Mouse (Mus musculus) limb, embryonic 11.5 days (tissue): ENCODE measurements at regions not wholly inside any gene's neighbourhood (a gene's known extent, or its start where the extent isn't known, plus 50 kb on each side); places are given as distances from the start of the nearest gene placed in this dataset.
A peak's percentile ranks its signal among the peaks of the same experiment; 100 is the strongest.

Source experiments
- ATAC-seq: fragments of 200-750 bp; cut with Nextera tagmentation; 2 replicates; pipeline ENCODE4 v1.8.0; 2017; ENCODE audit warnings: low read depth; ENCODE audit not compliant: insufficient number of reproducible peaks, low FRiP score, low TSS enrichment
- DNase-seq: peaks from one replicate; pipeline ENCODE4 v3.0.0-alpha.2; 2015; ENCODE audit warnings: low spot score
- H3K27ac ChIP-seq: fragments of 300-500 bp; sonication (generic); replicated peaks from 2 replicates; pipeline ENCODE4 v1.5.1; 2014; ENCODE audit warnings: low read depth, mild to moderate bottlenecking, low read length
- H3K27me3 ChIP-seq: fragments of 300-500 bp; sonication (generic); 2 replicates; pipeline ENCODE4 v1.6.1; 2014; ENCODE audit warnings: mild to moderate bottlenecking, low read length, mixed read lengths; ENCODE audit not compliant: control insufficient read depth, insufficient read depth
- H3K36me3 ChIP-seq: fragments of 300-500 bp; sonication (generic); 2 replicates; pipeline ENCODE4 v1.6.1; 2014; ENCODE audit warnings: mild to moderate bottlenecking, low read length, moderate library complexity, mixed read lengths; ENCODE audit not compliant: control insufficient read depth, insufficient read depth
- H3K4me1 ChIP-seq: fragments of 300-500 bp; sonication (generic); 2 replicates; pipeline ENCODE4 v1.6.1; 2014; ENCODE audit warnings: low read length, mixed read lengths; ENCODE audit not compliant: control insufficient read depth, insufficient read depth
- H3K4me2 ChIP-seq: fragments of 300-500 bp; sonication (generic); 2 replicates; pipeline ENCODE4 v1.6.1; 2014; ENCODE audit warnings: low read depth, mild to moderate bottlenecking, moderate library complexity; ENCODE audit not compliant: severe bottlenecking
- H3K4me3 ChIP-seq: fragments of 300-500 bp; sonication (generic); 2 replicates; pipeline ENCODE4 v1.5.1; 2014; ENCODE audit warnings: low read depth, low read length
- H3K9ac ChIP-seq: fragments of 300-500 bp; sonication (generic); 2 replicates; pipeline ENCODE4 v1.6.1; 2014; ENCODE audit warnings: mild to moderate bottlenecking, low read length
- H3K9me3 ChIP-seq: fragments of 300-500 bp; sonication (generic); 2 replicates; pipeline ENCODE4 v1.6.1; 2016; ENCODE audit warnings: low read length; ENCODE audit not compliant: control insufficient read depth
- WGBS: fragments of 180-500 bp; shearing (Covaris S2); extraction: QIAGEN DNeasy Blood & Tissue Kit; methylation state at CpG from one replicate; pipeline ENCODE4 v1.1.7; 2014; 5-methylcytosine and 5-hydroxymethylcytosine counted together

- no peak for ATAC-seq
- 54% methylated on average over 2 of the region's 2 CpGs for WGBS
Measured at GRCm38 (mm10) chr5:69707099-69707498, 115.0 kb upstream of the Gnpda2 start.

DNA sequence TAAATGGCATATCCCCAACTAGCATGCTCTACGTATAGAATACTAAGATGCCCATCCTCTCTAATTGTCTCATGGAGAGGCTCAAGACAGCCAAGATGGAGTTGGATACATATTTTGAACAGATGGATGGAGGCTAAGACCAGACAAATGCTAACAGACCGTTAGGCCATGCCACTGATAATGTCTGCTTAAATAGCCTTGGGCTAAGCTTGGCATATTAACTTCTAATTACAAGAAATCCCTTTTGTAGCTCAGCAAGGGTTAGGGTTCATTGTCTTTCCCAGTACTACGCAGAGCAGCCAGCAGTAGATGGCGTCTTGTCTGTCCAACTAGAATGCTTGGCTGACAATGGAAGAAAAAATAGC lies 113.0 kb upstream of the Gnpda2 start:
- no peak overlapping the region for H3K27ac ChIP-seq
- H3K4me2 ChIP-seq: no peak overlapping the region
- ATAC-seq (no peak), DNase-seq (no peak)
- H3K9ac ChIP-seq: no peak overlapping the region
- H3K9me3 ChIP-seq: no peaks in the 10 kb centered on the region
- no peaks in the 10 kb centered on the region for H3K36me3 ChIP-seq
- no peaks in the 10 kb centered on the region for H3K4me1 ChIP-seq
- H3K4me3 ChIP-seq: no peak overlapping the region
- 82% methylated on average over 4 of the region's 4 CpGs for WGBS
- no peaks in the 10 kb centered on the region for H3K27me3 ChIP-seq

More at GRCm38 (mm10) chr5:69707099-69707498, 115.0 kb upstream of the Gnpda2 start:
- Histone ChIP-seq H3K9me3 (no peaks in the 10 kb centered on the region), H3K4me2 (no peak overlapping the region), H3K4me1 (no peaks in the 10 kb centered on the region), H3K4me3 (no peak overlapping the region), H3K27me3 (no peaks in the 10 kb centered on the region), H3K36me3 (no peaks in the 10 kb centered on the region), H3K9ac (no peak overlapping the region), H3K27ac (no peak overlapping the region)
- no peak for DNase-seq

- DNase-seq (no peak), ATAC-seq (no peak)
- Histone ChIP-seq H3K36me3 (no peaks in the 10 kb centered on the region), H3K9ac (no peak overlapping the region), H3K4me1 (no peaks in the 10 kb centered on the region), H3K9me3 (no peaks in the 10 kb centered on the region), H3K27ac (no peak overlapping the region), H3K27me3 (no peaks in the 10 kb centered on the region), H3K4me3 (no peak overlapping the region), H3K4me2 (no peak overlapping the region)
- 80% methylated on average over 2 of the region's 2 CpGs for WGBS
Measured at GRCm38 (mm10) chr5:69704261-69705167, 112.4 kb upstream of the Gnpda2 start.

- H3K4me3 ChIP-seq: no peak overlapping the region
- H3K9ac ChIP-seq: no peak overlapping the region
- H3K9me3 ChIP-seq: no peaks in the 10 kb centered on the region
- DNase-seq (peak; percentile 22), ATAC-seq (no peak)
- no peaks in the 10 kb centered on the region for H3K36me3 ChIP-seq
- H3K27ac ChIP-seq: no peak overlapping the region
- H3K4me2 ChIP-seq: no peak overlapping the region
- no peaks in the 10 kb centered on the region for H3K4me1 ChIP-seq
- WGBS: 40% methylated on average over 3 of the region's 3 CpGs
- H3K27me3 ChIP-seq: no peaks in the 10 kb centered on the region
Measured at GRCm38 (mm10) chr5:69678770-69679169, 86.6 kb upstream of the Gnpda2 start.

- Histone ChIP-seq H3K4me2 (no peak overlapping the region), H3K36me3 (no peaks in the 10 kb centered on the region), H3K4me1 (no peaks in the 10 kb centered on the region), H3K27ac (no peak overlapping the region), H3K9me3 (no peaks in the 10 kb centered on the region), H3K9ac (no peak overlapping the region), H3K27me3 (no peaks in the 10 kb centered on the region), H3K4me3 (no peak overlapping the region)
- no peak for ATAC-seq
- no peak for DNase-seq
- 71% methylated on average over 3 of the region's 3 CpGs for WGBS
Measured at GRCm38 (mm10) chr5:69678268-69678667, 86.1 kb upstream of the Gnpda2 start.

- H3K27me3 ChIP-seq: no peaks in the 10 kb centered on the region
- no peak for DNase-seq
- no peak overlapping the region for H3K27ac ChIP-seq
- no peaks in the 10 kb centered on the region for H3K36me3 ChIP-seq
- 59% methylated on average over 2 of the region's 2 CpGs for WGBS
- H3K4me1 ChIP-seq: no peaks in the 10 kb centered on the region
- H3K4me2 ChIP-seq: no peak overlapping the region
- no peak overlapping the region for H3K9ac ChIP-seq
- no peaks in the 10 kb centered on the region for H3K9me3 ChIP-seq
- H3K4me3 ChIP-seq: no peak overlapping the region
- ATAC-seq: no peak
Measured at GRCm38 (mm10) chr5:69665555-69665954, 73.4 kb upstream of the Gnpda2 start.

DNA sequence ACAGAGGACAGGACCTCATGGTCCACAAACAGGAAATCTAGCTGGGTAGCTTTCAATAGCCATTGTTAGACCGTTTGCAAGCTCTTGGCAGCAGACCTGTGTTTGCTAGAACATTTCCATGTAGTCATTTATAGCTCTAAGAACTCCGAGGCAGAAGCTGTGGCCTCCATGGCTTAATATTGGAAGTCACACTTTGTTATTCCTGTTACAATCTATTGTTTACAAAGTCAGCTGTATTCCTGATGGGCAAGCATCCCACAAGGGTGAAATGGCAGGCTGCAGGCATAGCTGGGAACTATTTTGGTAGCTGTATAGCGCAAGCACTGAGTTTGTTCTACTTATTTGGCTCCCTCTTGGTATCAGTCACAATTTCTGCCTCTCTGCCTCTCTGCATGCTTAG lies 71.8 kb upstream of the Gnpda2 start:
- H3K4me3 ChIP-seq: no peak overlapping the region
- no peaks in the 10 kb centered on the region for H3K4me1 ChIP-seq
- 85% methylated on average over 3 of the region's 3 CpGs for WGBS
- DNase-seq (no peak), ATAC-seq (no peak)
- H3K27me3 ChIP-seq: no peaks in the 10 kb centered on the region
- no peaks in the 10 kb centered on the region for H3K9me3 ChIP-seq
- H3K9ac ChIP-seq: no peak overlapping the region
- no peaks in the 10 kb centered on the region for H3K36me3 ChIP-seq
- H3K4me2 ChIP-seq: no peak overlapping the region
- no peak overlapping the region for H3K27ac ChIP-seq
